Mouse (Mus musculus): ENCODE results near the gene Gm4869. TPM values are rescaled to one million over a fixed set of nuclear protein-coding genes. Genes with fewer than 3 reads are reported as not detected.

Gene Gm4869
- polyA plus RNA-seq, 1 experiment, result 0.07 TPM

GRCm38 (mm10) chr5:140441406-140441805 is 4.0 kb upstream of the Gm4869 start:
- H3K4me2 ChIP-seq (ENCODE audit: low read depth), result no peak overlapping the region
- no peak overlapping the region for H3ac ChIP-seq (ENCODE audit: control insufficient read depth, insufficient read length)
- H3K4me3 ChIP-seq, result no peak overlapping the region
- no peak for TF ChIP-seq USF1 (IDR thresholded peaks at IDR 0.05; ENCODE audit: low read depth)
- no peak for TF ChIP-seq TCF12 (IDR thresholded peaks at IDR 0.05; ENCODE audit: insufficient read depth, poor library complexity, severe bottlenecking)
- no peak for TF ChIP-seq REST (IDR thresholded peaks at IDR 0.05; ENCODE audit: insufficient read depth, insufficient read length)
- TF ChIP-seq MYOG (IDR thresholded peaks at IDR 0.05; ENCODE audit: control insufficient read depth in 1 of 3, insufficient read depth in 1 of 3, insufficient read length in 2 of 3, low read depth in 2 of 3), result no peak
- no peak for TF ChIP-seq MYOD1 (IDR thresholded peaks at IDR 0.05; ENCODE audit: control insufficient read depth in 1 of 3, insufficient read length in 2 of 3, low read depth in 2 of 3)
- TF ChIP-seq POLR2A (IDR thresholded peaks at IDR 0.05; ENCODE audit: insufficient read length, low read depth), result no peak
- TF ChIP-seq CEBPB (IDR thresholded peaks at IDR 0.05; ENCODE audit: insufficient read depth, poor library complexity, severe bottlenecking), result no peak
- H3K79me2 ChIP-seq (ENCODE audit: control insufficient read depth, insufficient read depth), result no peaks in the 10 kb centered on the region
- no peaks in the 10 kb centered on the region for H3K27me3 ChIP-seq (ENCODE audit: control insufficient read depth, insufficient read depth, insufficient read length)
- H3K36me3 ChIP-seq (ENCODE audit: control insufficient read depth, insufficient read depth), result peaks cover 43% of the 10 kb centered on the region

- H3K4me3 ChIP-seq, result no peak overlapping the region
- no peak for TF ChIP-seq CEBPB (IDR thresholded peaks at IDR 0.05; ENCODE audit: insufficient read depth, poor library complexity, severe bottlenecking)
- TF ChIP-seq MYOD1 (IDR thresholded peaks at IDR 0.05; ENCODE audit: control insufficient read depth in 1 of 3, insufficient read length in 2 of 3, low read depth in 2 of 3), result peak in 1 of 3 experiments; percentile 28
- TF ChIP-seq MYOG (IDR thresholded peaks at IDR 0.05; ENCODE audit: control insufficient read depth in 1 of 3, insufficient read depth in 1 of 3, insufficient read length in 2 of 3, low read depth in 2 of 3), result peak in 1 of 3 experiments; percentile 69
- no peak for TF ChIP-seq REST (IDR thresholded peaks at IDR 0.05; ENCODE audit: insufficient read depth, insufficient read length)
- TF ChIP-seq MAX (IDR thresholded peaks at IDR 0.05; ENCODE audit: low read depth), result no peak
- no peak for TF ChIP-seq USF1 (IDR thresholded peaks at IDR 0.05; ENCODE audit: low read depth)
- no peak for TF ChIP-seq POLR2A (IDR thresholded peaks at IDR 0.05; ENCODE audit: insufficient read length, low read depth)
- TF ChIP-seq E2F4 (IDR thresholded peaks at IDR 0.05; ENCODE audit: insufficient read depth), result no peak
- no peak for TF ChIP-seq SRF (IDR thresholded peaks at IDR 0.05; ENCODE audit: control insufficient read depth, insufficient read length, low read depth)
- TF ChIP-seq TCF3 (IDR thresholded peaks at IDR 0.05; ENCODE audit: insufficient read length, low read depth), result no peak
- no peak for TF ChIP-seq TCF12 (IDR thresholded peaks at IDR 0.05; ENCODE audit: insufficient read depth, poor library complexity, severe bottlenecking)
- peaks cover 25% of the 10 kb centered on the region for H3K36me3 ChIP-seq (ENCODE audit: control insufficient read depth, insufficient read depth)
- H3K79me2 ChIP-seq (ENCODE audit: control insufficient read depth, insufficient read depth), result no peaks in the 10 kb centered on the region
- no peaks in the 10 kb centered on the region for H3K27me3 ChIP-seq (ENCODE audit: control insufficient read depth, insufficient read depth, insufficient read length)
- peak overlapping the region; percentile 6 for H3K4me2 ChIP-seq (ENCODE audit: low read depth)
- H3ac ChIP-seq (ENCODE audit: control insufficient read depth, insufficient read length), result no peak overlapping the region
Observed at GRCm38 (mm10) chr5:140444012-140444411, 1.4 kb upstream of the Gm4869 start.

- H3ac ChIP-seq (ENCODE audit: control insufficient read depth, insufficient read length), result no peak overlapping the region
- H3K4me3 ChIP-seq, result no peak overlapping the region
- no peaks in the 10 kb centered on the region for H3K79me2 ChIP-seq (ENCODE audit: control insufficient read depth, insufficient read depth)
- TF ChIP-seq MYOG (IDR thresholded peaks at IDR 0.05; ENCODE audit: control insufficient read depth in 1 of 3, insufficient read depth in 1 of 3, insufficient read length in 2 of 3, low read depth in 2 of 3) (no peak), MYOD1 (IDR thresholded peaks at IDR 0.05; ENCODE audit: control insufficient read depth in 1 of 3, insufficient read length in 2 of 3, low read depth in 2 of 3) (no peak)
- H3K27me3 ChIP-seq (ENCODE audit: control insufficient read depth, insufficient read depth, insufficient read length), result no peaks in the 10 kb centered on the region
- no peak overlapping the region for H3K4me2 ChIP-seq (ENCODE audit: low read depth)
- peaks cover 14% of the 10 kb centered on the region for H3K36me3 ChIP-seq (ENCODE audit: control insufficient read depth, insufficient read depth)
Observed at GRCm38 (mm10) chr5:140446054-140446453, 609 bp downstream of the Gm4869 start.

- TF ChIP-seq POLR2A (IDR thresholded peaks at IDR 0.05; ENCODE audit: insufficient read length, low read depth) (no peak), E2F4 (IDR thresholded peaks at IDR 0.05; ENCODE audit: insufficient read depth) (no peak), MAX (IDR thresholded peaks at IDR 0.05; ENCODE audit: low read depth) (no peak), CEBPB (IDR thresholded peaks at IDR 0.05; ENCODE audit: insufficient read depth, poor library complexity, severe bottlenecking) (no peak), POLR2AphosphoS2 (IDR thresholded peaks at IDR 0.05; ENCODE audit: insufficient read length, low read depth) (no peak), REST (IDR thresholded peaks at IDR 0.05; ENCODE audit: insufficient read depth, insufficient read length) (no peak)
- no peaks in the 10 kb centered on the region for H3K27me3 ChIP-seq (ENCODE audit: control insufficient read depth, insufficient read depth, insufficient read length)
Observed at GRCm38 (mm10) chr5:140454488-140454887, 9.0 kb downstream of the Gm4869 start.

GRCm38 (mm10) chr5:140455466-140455865 is 10.0 kb downstream of the Gm4869 start:
- Histone ChIP-seq H3K4me3 (no peak overlapping the region), H3K4me2 (ENCODE audit: low read depth) (no peak overlapping the region), H3K79me2 (ENCODE audit: control insufficient read depth, insufficient read depth) (no peaks in the 10 kb centered on the region), H3K27me3 (ENCODE audit: control insufficient read depth, insufficient read depth, insufficient read length) (no peaks in the 10 kb centered on the region), H3ac (ENCODE audit: control insufficient read depth, insufficient read length) (no peak overlapping the region), H3K36me3 (ENCODE audit: control insufficient read depth, insufficient read depth) (no peaks in the 10 kb centered on the region)
- no peak for TF ChIP-seq MYOG (IDR thresholded peaks at IDR 0.05; ENCODE audit: control insufficient read depth in 1 of 3, insufficient read depth in 1 of 3, insufficient read length in 2 of 3, low read depth in 2 of 3)
- no peak for TF ChIP-seq MYOD1 (IDR thresholded peaks at IDR 0.05; ENCODE audit: control insufficient read depth in 1 of 3, insufficient read length in 2 of 3, low read depth in 2 of 3)
- no peak for TF ChIP-seq E2F4 (IDR thresholded peaks at IDR 0.05; ENCODE audit: insufficient read depth)
- no peak for TF ChIP-seq CEBPB (IDR thresholded peaks at IDR 0.05; ENCODE audit: insufficient read depth, poor library complexity, severe bottlenecking)
- TF ChIP-seq USF1 (IDR thresholded peaks at IDR 0.05; ENCODE audit: low read depth), result no peak
- no peak for TF ChIP-seq POLR2AphosphoS2 (IDR thresholded peaks at IDR 0.05; ENCODE audit: insufficient read length, low read depth)
- no peak for TF ChIP-seq SRF (IDR thresholded peaks at IDR 0.05; ENCODE audit: control insufficient read depth, insufficient read length, low read depth)
- no peak for TF ChIP-seq TCF3 (IDR thresholded peaks at IDR 0.05; ENCODE audit: insufficient read length, low read depth)
- TF ChIP-seq TCF12 (IDR thresholded peaks at IDR 0.05; ENCODE audit: insufficient read depth, poor library complexity, severe bottlenecking), result no peak

More at GRCm38 (mm10) chr5:140454488-140454887, 9.0 kb downstream of the Gm4869 start:
- H3K4me3 ChIP-seq, result no peak overlapping the region
- no peaks in the 10 kb centered on the region for H3K79me2 ChIP-seq (ENCODE audit: control insufficient read depth, insufficient read depth)
- H3K36me3 ChIP-seq (ENCODE audit: control insufficient read depth, insufficient read depth), result no peaks in the 10 kb centered on the region
- no peak overlapping the region for H3K4me2 ChIP-seq (ENCODE audit: low read depth)
- no peak overlapping the region for H3ac ChIP-seq (ENCODE audit: control insufficient read depth, insufficient read length)
